Mouse (Mus musculus) cortical plate, adult 2 months (tissue): ENCODE data around the gene Sdad1. TPM values are rescaled to one million over a fixed set of nuclear protein-coding genes. Genes with fewer than 3 reads are reported as not detected.
"Not testable (repeated sequence)": the region's sequence is repeated elsewhere in the genome, so short reads cannot be mapped to it uniquely, and the experiment has no call there.

ENCODE experiments used
- H3K27ac ChIP-seq: fragments of 200-500 bp; 2 replicates; pipeline ENCODE4 v1.5.1; 2012; ENCODE audit warnings: low read length, control low read depth, inconsistent platforms; ENCODE audit not compliant: insufficient read depth
- H3K4me1 ChIP-seq: fragments of 200-500 bp; 2 replicates; pipeline ENCODE4 v1.6.1; 2011; ENCODE audit warnings: low read length; ENCODE audit not compliant: control insufficient read depth, insufficient read depth
- H3K4me3 ChIP-seq: fragments of 200-500 bp; 2 replicates; pipeline ENCODE4 v1.5.1; 2011; ENCODE audit warnings: mild to moderate bottlenecking, low read length, control low read depth; ENCODE audit not compliant: insufficient read depth
- CTCF ChIP-seq: fragments of 200-500 bp; IDR thresholded peaks from 2 replicates; pipeline ENCODE4 v1.5.1; 2011; ENCODE audit warnings: mild to moderate bottlenecking, control low read depth, low read length; ENCODE audit not compliant: insufficient read depth; ENCODE audit errors: extremely low read depth
- POLR2A ChIP-seq: fragments of 200-500 bp; IDR thresholded peaks from 2 replicates; pipeline ENCODE4 v1.6.1; 2011; ENCODE audit warnings: mild to moderate bottlenecking, low read length, control low read depth; ENCODE audit not compliant: insufficient read depth; ENCODE audit errors: extremely low read depth
- polyA plus RNA-seq: library from polyadenylated mRNA; depleted of rRNA; stranded (reverse); fragments of >200 nt; gene quantifications from 2 replicates; pipeline ENCODE4 v1.2.3, GENCODE M21; 2012; rRNA removed

Gene Sdad1
- 11.8 and 13.8 TPM in 2 replicates for polyA plus RNA-seq

DNA sequence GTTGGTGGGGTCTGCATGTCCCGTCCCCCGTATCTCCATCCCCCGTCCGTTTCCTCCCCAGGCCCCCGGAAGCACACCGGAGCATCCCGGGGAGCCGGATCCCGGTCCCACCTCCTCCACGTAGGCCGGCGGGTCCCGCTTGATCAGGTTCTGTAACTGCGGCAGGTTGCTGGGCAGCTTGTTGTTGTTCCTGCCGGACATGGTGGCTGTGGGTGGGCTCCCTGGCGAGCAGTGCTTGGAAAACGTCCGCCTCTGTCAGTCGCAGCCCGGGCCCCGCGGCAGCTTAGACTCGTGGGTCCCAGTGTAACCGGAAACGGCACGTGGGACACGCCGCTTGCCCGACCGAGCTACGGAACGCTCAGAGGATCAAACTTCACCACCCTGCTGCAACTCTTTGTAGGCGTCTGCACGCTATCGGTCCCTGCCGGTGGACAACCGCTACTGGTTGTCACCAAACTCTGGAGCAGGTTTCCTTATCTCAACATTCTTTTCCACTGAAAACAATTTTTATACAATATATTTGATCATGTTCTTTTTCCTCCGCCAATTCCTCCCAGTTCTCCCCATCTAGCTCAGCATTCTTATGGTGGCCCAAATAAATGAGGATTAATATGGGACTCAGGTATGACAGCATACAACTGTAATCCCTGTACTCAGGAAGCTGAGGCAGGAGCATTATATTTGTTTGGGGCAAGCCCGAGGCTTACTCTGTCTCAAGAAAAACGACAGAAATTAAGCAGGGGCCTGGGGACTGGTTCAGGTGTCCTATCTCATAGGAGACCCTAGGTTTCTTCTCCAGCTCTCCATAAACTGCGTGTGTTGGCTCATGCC, at the start of gene Sdad1:
Sdad1 (minus strand) TSS at position 799 of the 831 bp plus-strand sequence.
- TF ChIP-seq POLR2A (peak; percentile 40; the same call in 1 of the 2 replicates), CTCF (peak; percentile 44)
- no peak within 1 kb of the TSS for H3K27ac ChIP-seq

GRCm38 (mm10) chr5:92358767-92359455, 48.6 kb upstream of the Sdad1 start:
- no peak overlapping the region for H3K27ac ChIP-seq
- TF ChIP-seq POLR2A (no peak), CTCF (no peak)
- no peaks in the 10 kb centered on the region for H3K4me1 ChIP-seq
- no peak overlapping the region for H3K4me3 ChIP-seq

More for the DNA sequence above, at the start of gene Sdad1:
- Histone ChIP-seq H3K4me3 (peak within 1 kb of the TSS; percentile 78), H3K4me1 (peaks cover 4% of the 10 kb centered on the region)

DNA sequence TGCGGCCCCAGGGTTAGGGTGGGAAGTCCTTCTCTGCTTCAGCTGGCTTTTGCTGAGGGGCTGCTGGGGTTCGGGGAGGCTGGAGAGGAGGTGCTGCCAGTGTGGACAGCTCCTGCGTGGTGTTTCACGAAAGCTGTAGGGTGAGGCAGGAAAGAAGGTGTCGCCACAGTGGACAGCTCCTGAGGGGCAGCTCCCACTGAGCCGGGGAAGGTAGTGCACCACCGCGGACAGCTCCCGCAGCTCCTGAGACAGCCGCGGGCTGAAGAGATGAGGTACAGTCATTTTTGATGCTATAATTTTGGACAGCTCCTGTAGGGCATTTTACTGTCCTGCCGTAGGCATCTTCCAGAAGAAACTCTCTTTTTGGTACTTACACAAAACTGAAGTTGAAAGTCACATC, 47.8 kb upstream of the Sdad1 start:
- H3K27ac ChIP-seq: no peak overlapping the region
- no peaks in the 10 kb centered on the region for H3K4me1 ChIP-seq
- H3K4me3 ChIP-seq: no peak overlapping the region
- TF ChIP-seq CTCF (no peak), POLR2A (no peak)

DNA sequence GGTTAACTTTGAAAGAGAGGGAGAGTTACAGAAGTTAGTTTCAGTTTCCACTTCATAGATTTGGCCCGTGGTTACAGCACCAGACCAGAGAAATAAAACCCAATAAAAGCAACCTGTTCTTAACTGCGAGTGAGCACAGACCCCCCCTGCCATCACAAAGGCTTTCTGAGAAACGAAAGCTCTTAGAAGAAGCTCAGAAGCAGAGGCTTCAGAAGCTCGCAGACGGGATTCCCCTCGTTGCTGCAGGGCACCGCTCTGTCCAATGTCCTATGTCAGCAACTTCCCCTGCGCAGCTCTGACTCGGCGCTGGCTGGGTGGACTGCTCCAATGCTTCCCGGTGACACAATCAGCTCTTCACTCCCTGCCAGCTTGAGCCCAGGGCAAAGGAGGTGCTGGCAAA, 43.2 kb upstream of the Sdad1 start:
- H3K27ac ChIP-seq: no peak overlapping the region
- no peak for TF ChIP-seq POLR2A
- TF ChIP-seq CTCF: no peak
- H3K4me3 ChIP-seq: peak overlapping the region; percentile 10; the same call in 1 of the 2 replicates
- no peaks in the 10 kb centered on the region for H3K4me1 ChIP-seq

DNA sequence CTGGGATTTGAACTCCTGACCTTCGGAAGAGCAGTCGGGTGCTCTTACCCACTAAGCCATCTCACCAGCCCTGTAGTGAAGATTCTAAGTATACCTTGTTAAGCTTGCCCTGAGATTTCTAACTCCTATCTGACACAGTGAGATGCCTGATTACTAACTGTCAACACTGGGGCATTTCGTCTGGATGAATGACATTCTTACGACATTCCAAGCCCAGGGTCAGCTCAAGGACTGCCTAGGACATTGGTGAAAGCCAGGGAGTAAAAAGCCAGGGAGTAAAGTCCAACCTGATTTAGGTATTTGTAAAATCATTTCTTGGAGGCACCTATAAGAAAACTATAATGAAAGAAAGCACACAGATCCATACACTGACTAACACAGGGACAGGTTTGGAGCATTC, 42.4 kb upstream of the Sdad1 start:
- not testable (repeated sequence) for H3K4me3 ChIP-seq, H3K27ac ChIP-seq, H3K4me1 ChIP-seq

DNA sequence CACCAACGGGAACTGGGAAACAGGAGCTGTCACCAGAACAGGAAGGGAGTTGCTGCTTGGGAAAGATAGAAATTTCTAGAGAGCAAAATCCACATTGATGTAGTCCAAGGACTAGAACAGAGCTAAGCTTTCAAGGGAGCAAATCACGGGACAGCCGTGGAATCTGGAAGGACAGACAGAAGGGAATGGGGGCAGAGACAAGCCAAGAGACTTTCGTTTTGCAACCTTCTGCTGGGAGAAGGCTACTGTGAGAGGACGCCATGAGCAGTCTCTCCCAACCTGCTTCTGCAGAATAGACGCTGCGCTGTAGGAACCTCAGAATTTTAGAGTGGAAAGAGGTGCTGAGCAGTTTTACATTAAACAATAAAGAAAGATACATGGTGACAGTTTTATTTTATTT, 39.5 kb upstream of the Sdad1 start:
- Histone ChIP-seq H3K4me3 (no peak overlapping the region), H3K4me1 (no peaks in the 10 kb centered on the region), H3K27ac (no peak overlapping the region)
- TF ChIP-seq POLR2A (no peak), CTCF (no peak)

DNA sequence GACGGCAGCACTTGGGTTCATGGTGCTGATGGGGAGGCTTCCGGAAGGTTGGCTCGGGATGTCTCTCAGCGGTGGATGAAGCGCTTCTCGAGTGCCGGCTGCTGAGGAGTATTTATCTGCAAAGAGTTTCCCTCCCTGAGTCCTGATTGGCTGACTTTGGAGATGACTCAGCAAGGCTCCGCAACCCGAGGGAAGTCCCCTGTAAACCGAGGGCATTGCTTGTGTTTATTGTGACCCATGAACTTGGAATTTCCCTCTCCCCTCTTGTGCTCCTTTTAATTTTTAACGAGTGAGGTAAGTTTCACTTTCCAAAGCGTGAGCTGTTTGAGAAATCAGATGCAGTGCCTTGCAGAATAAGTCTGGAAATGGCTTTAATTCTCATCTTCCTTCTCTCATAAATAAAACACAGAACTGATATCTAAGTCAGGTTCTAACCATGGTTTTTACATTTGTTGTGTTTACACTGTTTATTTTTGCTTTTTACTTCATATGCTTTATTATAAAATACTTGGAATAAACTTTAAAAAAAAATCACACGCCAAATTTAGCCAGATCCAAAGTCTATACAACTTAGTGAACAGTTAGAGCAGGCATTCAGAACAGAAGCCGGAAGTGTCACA, 38.6 kb upstream of the Sdad1 start, which contains the start of gene Cxcl10:
Cxcl10 (minus strand) TSS at position 96 of the 620 bp plus-strand sequence.
- peak within 1 kb of the TSS; percentile 29 for H3K4me3 ChIP-seq
- no peak within 1 kb of the TSS for H3K27ac ChIP-seq
- no peaks in the 10 kb centered on the region for H3K4me1 ChIP-seq
- TF ChIP-seq POLR2A: no peak
- TF ChIP-seq CTCF: no peak

GRCm38 (mm10) chr5:92345006-92345405, 34.7 kb upstream of the Sdad1 start:
- Histone ChIP-seq H3K4me3 (no peak overlapping the region), H3K27ac (no peak overlapping the region), H3K4me1 (no peaks in the 10 kb centered on the region)
- no peak for TF ChIP-seq POLR2A
- no peak for TF ChIP-seq CTCF

DNA sequence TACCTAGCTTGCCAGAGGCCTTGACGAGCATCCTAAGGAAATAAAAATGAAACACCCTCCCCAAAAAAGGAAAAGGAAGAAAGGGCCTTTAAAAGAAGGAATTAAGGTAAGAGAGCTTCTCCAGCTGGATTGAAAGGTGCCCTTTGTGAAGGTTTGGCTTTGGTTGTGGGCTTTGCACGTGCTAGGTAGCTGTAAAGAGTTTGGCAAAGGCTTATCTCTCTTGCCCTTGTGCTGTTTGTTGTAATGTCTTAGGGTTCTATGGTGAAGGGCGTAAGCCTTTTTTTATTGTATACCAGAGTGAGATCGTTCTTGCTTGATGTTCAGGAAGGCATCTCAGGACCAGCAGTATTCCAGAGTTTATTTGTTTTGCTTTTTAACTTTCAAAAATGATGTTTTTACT, 30.3 kb upstream of the Sdad1 start:
- Histone ChIP-seq H3K27ac (no peak overlapping the region), H3K4me3 (no peak overlapping the region), H3K4me1 (no peaks in the 10 kb centered on the region)
- TF ChIP-seq POLR2A: no peak
- no peak for TF ChIP-seq CTCF
